Mouse (Mus musculus) thymus, adult 2 months (tissue): ENCODE data around the gene Lsamp.

ENCODE experiments used
- CTCF ChIP-seq: fragments of 200-500 bp; IDR thresholded peaks from 2 replicates; pipeline ENCODE4 v1.5.1; 2012; ENCODE audit warnings: mild to moderate bottlenecking, control low read depth, low read length, moderate library complexity, borderline replicate concordance; ENCODE audit not compliant: control insufficient read depth, poor library complexity, insufficient read depth; ENCODE audit errors: extremely low read depth
- POLR2A ChIP-seq: fragments of 200-500 bp; IDR thresholded peaks from 2 replicates; pipeline ENCODE4 v1.6.1; 2012; ENCODE audit warnings: mild to moderate bottlenecking, low read length, control low read depth, moderate library complexity; ENCODE audit not compliant: control insufficient read depth, poor library complexity, insufficient read depth; ENCODE audit errors: extremely low read depth

- TF ChIP-seq CTCF (no peak), POLR2A (no peak)
Measured at GRCm38 (mm10) chr16:41180867-41181266, 1196.7 kb downstream of the Lsamp start.
